Mouse (Mus musculus): ENCODE measurements around the gene Krtap6-2.

Gene Krtap6-2

DNA sequence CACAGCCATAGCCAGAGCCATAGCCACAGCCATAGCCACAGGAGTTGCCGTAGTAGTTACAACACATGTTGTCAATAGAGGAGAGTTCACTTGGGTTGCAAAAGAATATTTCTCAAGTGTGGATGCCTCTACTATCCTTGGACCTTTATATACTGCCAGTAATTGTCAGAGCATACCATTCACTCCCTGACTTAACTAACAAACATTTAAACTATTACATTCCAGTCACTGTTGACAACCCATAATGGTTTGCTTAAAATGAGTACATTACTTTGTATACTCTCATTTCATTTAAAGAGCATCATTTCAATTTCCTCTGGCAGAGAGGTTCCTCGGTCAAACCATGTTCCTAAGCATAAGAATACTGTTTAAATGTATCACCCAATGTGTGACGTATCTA lies at the start of gene Krtap6-2:
Gene Krtap6-2 (minus strand): TSS at position 101 of the 400 bp plus-strand sequence.
- DNase-seq (ENCODE audit: low spot score in 2 of 2), result no peak

DNA sequence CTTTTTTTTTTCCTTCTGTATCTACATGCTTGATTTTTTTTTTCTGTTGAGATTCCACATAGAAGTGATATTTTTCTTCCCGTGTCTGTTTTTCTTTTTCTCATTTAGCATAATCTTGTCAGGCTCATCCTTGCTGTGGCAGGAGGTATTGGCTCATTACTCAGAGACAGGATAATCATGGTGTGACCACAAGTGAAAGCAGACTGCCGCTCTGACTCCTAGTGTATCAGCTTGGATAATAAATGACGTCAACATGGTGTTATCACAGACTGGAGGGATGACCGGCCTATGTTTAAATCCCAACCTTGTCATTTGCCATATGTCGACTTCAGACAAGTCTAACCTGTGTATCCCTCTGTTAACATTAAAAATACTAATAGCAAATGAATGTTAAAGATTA lies 41.3 kb upstream of the Krtap6-2 start:
- no peak for DNase-seq (ENCODE audit: low spot score in 2 of 2)

DNA sequence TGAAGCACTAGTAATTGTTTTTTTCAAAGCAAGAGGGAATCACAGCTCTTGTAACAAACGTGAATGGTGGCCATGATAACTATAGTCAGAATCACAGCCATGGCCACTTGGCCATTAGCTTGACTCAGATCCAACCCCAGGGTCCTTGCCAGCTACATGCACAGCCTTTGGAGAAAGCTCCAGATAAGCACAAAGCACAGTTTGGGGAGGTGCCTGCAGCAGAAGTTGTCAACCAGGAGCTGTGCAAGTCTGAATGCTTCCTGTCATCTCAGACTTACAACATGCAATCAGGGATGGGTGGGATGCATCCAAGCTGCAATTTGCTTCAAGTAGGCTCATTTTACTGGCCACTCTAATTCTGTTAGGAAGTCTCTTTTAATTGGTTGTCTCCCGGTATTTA lies 9.7 kb upstream of the Krtap6-2 start:
- no peak for DNase-seq (ENCODE audit: low spot score in 2 of 2)

DNA sequence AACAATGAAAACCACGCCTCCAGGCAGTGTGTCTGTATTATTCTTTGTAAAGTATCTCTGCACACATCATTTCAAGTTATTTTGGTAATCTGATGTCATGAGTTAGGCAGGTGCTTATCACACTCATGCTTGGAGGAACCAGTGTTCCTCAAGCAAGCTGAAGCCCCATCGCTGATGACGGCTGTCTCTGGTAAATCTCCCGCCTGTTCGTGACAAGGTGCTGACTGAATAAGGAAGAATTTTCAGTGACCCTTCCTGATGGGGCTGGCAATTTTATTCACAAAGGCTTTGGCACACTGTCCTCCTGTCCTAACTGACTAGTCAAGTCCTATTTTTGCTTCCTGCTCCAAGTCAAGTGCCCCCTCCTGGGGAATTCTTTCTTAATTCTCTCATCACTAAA lies 5.4 kb upstream of the Krtap6-2 start:
- DNase-seq (ENCODE audit: low spot score in 2 of 2), result no peak

DNA sequence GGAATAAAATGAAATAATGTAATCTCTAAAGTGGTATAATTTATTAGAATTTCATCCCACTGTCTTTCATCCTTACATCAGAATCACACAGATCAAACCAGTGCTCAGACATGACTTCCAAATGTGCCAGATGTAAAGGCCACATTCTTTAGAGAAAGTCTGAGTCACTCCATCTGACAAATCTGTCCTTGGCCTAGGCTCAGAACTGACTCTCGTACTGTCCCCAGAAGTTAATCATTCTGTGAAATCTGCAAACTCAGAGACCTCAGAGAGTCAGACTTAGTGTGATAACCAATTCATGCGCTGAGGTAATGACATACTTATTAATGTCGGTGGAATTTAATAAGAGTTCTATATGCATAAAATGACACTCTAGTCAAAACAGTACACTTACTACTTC lies 3.6 kb downstream of the Krtap6-2 start:
- no peak for DNase-seq (ENCODE audit: low spot score in 2 of 2)

DNA sequence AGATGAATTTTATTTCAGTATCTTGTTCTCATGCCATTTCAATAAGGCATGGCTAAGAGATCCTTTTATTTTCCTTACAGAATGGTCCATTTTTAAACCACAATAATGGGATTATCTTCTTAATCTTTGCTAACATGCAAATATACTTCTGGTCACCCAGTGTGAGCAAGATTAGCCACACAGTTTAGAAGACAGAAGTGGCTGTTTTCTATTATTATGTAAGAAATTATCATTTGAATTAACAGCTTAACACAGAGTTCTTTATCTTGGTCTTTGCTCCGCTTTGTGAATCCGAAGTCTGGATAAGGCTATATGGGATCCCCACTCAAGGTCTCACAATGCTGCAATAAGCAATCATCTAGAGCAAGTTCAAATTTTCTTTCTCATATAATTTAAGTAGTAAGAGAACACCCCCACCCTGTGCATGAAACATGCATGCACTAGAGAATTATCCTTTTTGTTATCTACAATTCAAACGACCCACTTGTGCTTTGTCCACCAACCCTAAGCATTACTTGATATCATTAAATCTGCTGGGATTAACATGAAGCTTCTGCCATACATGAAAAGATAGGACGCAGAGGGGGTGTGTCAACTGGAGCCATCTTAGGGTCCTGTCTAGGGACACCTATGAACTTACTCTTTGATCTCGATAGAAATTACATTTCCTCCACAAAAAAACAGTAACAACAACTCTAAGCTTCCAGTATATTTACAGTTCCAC lies 9.4 kb downstream of the Krtap6-2 start:
- DNase-seq (ENCODE audit: low spot score in 2 of 2), result no peak

DNA sequence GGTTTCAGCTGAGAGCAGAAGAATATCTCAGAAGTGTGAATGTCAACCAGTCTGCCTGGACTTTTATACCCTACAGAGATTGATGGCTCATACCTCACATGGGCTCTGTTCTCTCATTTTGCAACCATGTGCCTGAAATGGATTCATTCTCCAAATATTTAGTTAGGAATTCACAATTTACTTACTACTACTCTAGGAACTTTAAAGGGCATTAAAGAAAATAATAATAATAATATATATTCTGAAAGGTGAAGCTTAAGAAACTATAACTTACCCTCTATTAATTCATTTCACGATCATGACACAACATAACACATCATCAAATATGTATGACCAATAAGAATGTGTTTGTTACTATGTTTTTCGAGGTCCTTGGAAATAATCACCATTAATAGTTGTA lies 16.1 kb downstream of the Krtap6-2 start, which contains the start of gene Krtap21-1:
Gene Krtap21-1 (minus strand): TSS at position 101 of the 400 bp plus-strand sequence.
- DNase-seq (ENCODE audit: low spot score in 2 of 2), result no peak

DNA sequence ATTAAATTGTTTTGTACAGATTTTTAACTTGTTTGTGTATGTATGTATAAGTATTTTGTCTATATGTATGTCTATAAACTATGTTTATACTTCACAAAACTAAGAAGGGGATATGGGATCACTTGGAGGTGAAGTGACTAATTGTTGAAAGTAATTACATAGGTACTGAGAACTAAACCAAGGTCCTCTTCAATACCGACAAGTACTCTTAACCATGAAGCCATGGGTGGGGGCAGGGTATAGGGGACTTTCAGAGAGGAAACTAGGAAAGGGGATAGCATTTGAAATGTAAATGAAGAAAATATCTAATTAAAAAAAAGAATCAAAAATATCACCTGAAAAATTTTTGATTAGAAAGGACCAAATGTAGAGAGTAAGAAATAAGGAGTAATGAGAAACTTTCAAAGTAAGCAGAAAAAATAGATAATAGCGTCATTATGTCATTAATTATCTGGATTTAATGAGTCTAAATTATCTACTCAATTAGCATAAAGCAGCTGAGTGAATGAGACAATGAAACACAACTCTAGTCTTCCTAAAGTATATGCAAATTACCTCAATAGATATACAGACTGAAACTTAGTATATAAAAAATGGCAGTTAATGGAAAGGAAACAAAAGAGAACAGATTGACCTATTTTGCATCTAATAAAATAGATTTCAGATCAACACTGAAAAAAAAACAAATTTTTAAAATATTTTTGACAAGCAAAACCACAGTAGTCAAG lies 47.0 kb downstream of the Krtap6-2 start:
- no peak for DNase-seq (ENCODE audit: low spot score in 2 of 2)

Measured in natural killer cell, adult 2 months (primary cell).